Mouse (Mus musculus): ENCODE data around the gene Gtf3c2. TPM values are rescaled to one million over a fixed set of nuclear protein-coding genes. Genes with fewer than 3 reads are reported as not detected.

Gene Gtf3c2
- polyA plus RNA-seq, 1 experiment from 2014 or later, result 55.5 TPM

GRCm38 (mm10) chr5:31199893-31200292 is 19.9 kb upstream of the Gtf3c2 start:
- Histone ChIP-seq H3K4me2 (ENCODE audit: low read depth, low read length) (peak overlapping the region; percentile 84; the same call in 1 of the 2 replicates), H3K9ac (replicated peaks; ENCODE audit: low read depth, low read length) (no peak overlapping the region), H3K27ac (ENCODE audit: low read depth, low read length) (0 out of 2 replicates have a peak overlapping the region, but pooled peaks have one; percentile 28), H3K4me1 (ENCODE audit: control insufficient read depth, insufficient read depth, low read length) (peaks cover 18% of the 10 kb centered on the region; the same call in 1 of the 2 replicates), H3K9me3 (ENCODE audit: control insufficient read depth, low read length) (peaks cover 5% of the 10 kb centered on the region), H3K27me3 (ENCODE audit: control insufficient read depth, insufficient read depth, low read length) (no peaks in the 10 kb centered on the region), H3K36me3 (ENCODE audit: control insufficient read depth, insufficient read depth, low read length) (peaks cover 72% of the 10 kb centered on the region), H3K4me3 (ENCODE audit: low read depth, low read length) (peak overlapping the region; percentile 11; the same call in 1 of the 2 replicates)
- 82% methylated on average over 9 of the region's 9 CpGs for WGBS
- ATAC-seq (ENCODE audit: low read depth), result no peak

- 92% methylated on average over 19 of the region's 19 CpGs for WGBS
- no peak overlapping the region for H3K4me3 ChIP-seq (ENCODE audit: low read depth, low read length)
- no peaks in the 10 kb centered on the region for H3K27me3 ChIP-seq (ENCODE audit: control insufficient read depth, insufficient read depth, low read length)
Measured at GRCm38 (mm10) chr5:31199321-31199892, 19.5 kb upstream of the Gtf3c2 start.

GRCm38 (mm10) chr5:31198616-31199320 is 18.8 kb upstream of the Gtf3c2 start:
- peaks cover 5% of the 10 kb centered on the region for H3K9me3 ChIP-seq (ENCODE audit: control insufficient read depth, low read length)
- H3K4me2 ChIP-seq (ENCODE audit: low read depth, low read length), result no peak overlapping the region
- ATAC-seq (ENCODE audit: low read depth), result no peak
- H3K27ac ChIP-seq (ENCODE audit: low read depth, low read length), result no peak overlapping the region
- no peak overlapping the region for H3K9ac ChIP-seq (replicated peaks; ENCODE audit: low read depth, low read length)
- 87% methylated on average over 5 of the region's 5 CpGs for WGBS
- H3K27me3 ChIP-seq (ENCODE audit: control insufficient read depth, insufficient read depth, low read length), result no peaks in the 10 kb centered on the region
- H3K4me1 ChIP-seq (ENCODE audit: control insufficient read depth, insufficient read depth, low read length), result peaks cover 26% of the 10 kb centered on the region; the same call in 1 of the 2 replicates
- peaks cover 69% of the 10 kb centered on the region for H3K36me3 ChIP-seq (ENCODE audit: control insufficient read depth, insufficient read depth, low read length)
- no peak overlapping the region for H3K4me3 ChIP-seq (ENCODE audit: low read depth, low read length)

More at GRCm38 (mm10) chr5:31199321-31199892, 19.5 kb upstream of the Gtf3c2 start:
- H3K27ac ChIP-seq (ENCODE audit: low read depth, low read length), result no peak overlapping the region
- peaks cover 72% of the 10 kb centered on the region for H3K36me3 ChIP-seq (ENCODE audit: control insufficient read depth, insufficient read depth, low read length)
- no peak overlapping the region for H3K4me2 ChIP-seq (ENCODE audit: low read depth, low read length)
- peaks cover 5% of the 10 kb centered on the region for H3K9me3 ChIP-seq (ENCODE audit: control insufficient read depth, low read length)
- H3K4me1 ChIP-seq (ENCODE audit: control insufficient read depth, insufficient read depth, low read length), result peaks cover 20% of the 10 kb centered on the region; the same call in 1 of the 2 replicates
- ATAC-seq (ENCODE audit: low read depth), result no peak
- H3K9ac ChIP-seq (replicated peaks; ENCODE audit: low read depth, low read length), result no peak overlapping the region

- ATAC-seq (ENCODE audit: low read depth), result no peak
- H3K4me2 ChIP-seq (ENCODE audit: low read depth, low read length), result no peak overlapping the region
- no peak overlapping the region for H3K9ac ChIP-seq (replicated peaks; ENCODE audit: low read depth, low read length)
- H3K4me1 ChIP-seq (ENCODE audit: control insufficient read depth, insufficient read depth, low read length), result peaks cover 27% of the 10 kb centered on the region; the same call in 1 of the 2 replicates
- H3K27me3 ChIP-seq (ENCODE audit: control insufficient read depth, insufficient read depth, low read length), result no peaks in the 10 kb centered on the region
- no peak overlapping the region for H3K27ac ChIP-seq (ENCODE audit: low read depth, low read length)
- H3K9me3 ChIP-seq (ENCODE audit: control insufficient read depth, low read length), result peaks cover 5% of the 10 kb centered on the region
- WGBS, result 85% methylated on average over 9 of the region's 9 CpGs
- peaks cover 66% of the 10 kb centered on the region for H3K36me3 ChIP-seq (ENCODE audit: control insufficient read depth, insufficient read depth, low read length)
- H3K4me3 ChIP-seq (ENCODE audit: low read depth, low read length), result no peak overlapping the region
Measured at GRCm38 (mm10) chr5:31198170-31198569, 18.2 kb upstream of the Gtf3c2 start.

GRCm38 (mm10) chr5:31197072-31197471 is 17.1 kb upstream of the Gtf3c2 start:
- Histone ChIP-seq H3K4me3 (ENCODE audit: low read depth, low read length) (no peak overlapping the region), H3K9ac (replicated peaks; ENCODE audit: low read depth, low read length) (no peak overlapping the region), H3K36me3 (ENCODE audit: control insufficient read depth, insufficient read depth, low read length) (peaks cover 57% of the 10 kb centered on the region), H3K4me1 (ENCODE audit: control insufficient read depth, insufficient read depth, low read length) (peaks cover 23% of the 10 kb centered on the region), H3K9me3 (ENCODE audit: control insufficient read depth, low read length) (peaks cover 5% of the 10 kb centered on the region), H3K27me3 (ENCODE audit: control insufficient read depth, insufficient read depth, low read length) (no peaks in the 10 kb centered on the region), H3K4me2 (ENCODE audit: low read depth, low read length) (no peak overlapping the region), H3K27ac (ENCODE audit: low read depth, low read length) (no peak overlapping the region)
- 95% methylated on average over 12 of the region's 12 CpGs for WGBS
- ATAC-seq (ENCODE audit: low read depth), result no peak

- peaks cover 29% of the 10 kb centered on the region for H3K4me1 ChIP-seq (ENCODE audit: control insufficient read depth, insufficient read depth, low read length)
- 92% methylated on average over 10 of the region's 10 CpGs for WGBS
- peaks cover 57% of the 10 kb centered on the region for H3K36me3 ChIP-seq (ENCODE audit: control insufficient read depth, insufficient read depth, low read length)
Measured at GRCm38 (mm10) chr5:31196207-31196606, 16.3 kb upstream of the Gtf3c2 start.

GRCm38 (mm10) chr5:31195671-31196070 is 15.7 kb upstream of the Gtf3c2 start:
- Histone ChIP-seq H3K36me3 (ENCODE audit: control insufficient read depth, insufficient read depth, low read length) (peaks cover 58% of the 10 kb centered on the region), H3K27me3 (ENCODE audit: control insufficient read depth, insufficient read depth, low read length) (no peaks in the 10 kb centered on the region)
- WGBS, result 94% methylated on average over 4 of the region's 4 CpGs

More at GRCm38 (mm10) chr5:31196207-31196606, 16.3 kb upstream of the Gtf3c2 start:
- no peak overlapping the region for H3K27ac ChIP-seq (ENCODE audit: low read depth, low read length)
- peaks cover 5% of the 10 kb centered on the region for H3K9me3 ChIP-seq (ENCODE audit: control insufficient read depth, low read length)
- H3K27me3 ChIP-seq (ENCODE audit: control insufficient read depth, insufficient read depth, low read length), result no peaks in the 10 kb centered on the region
- no peak overlapping the region for H3K4me2 ChIP-seq (ENCODE audit: low read depth, low read length)
- ATAC-seq (ENCODE audit: low read depth), result no peak
- no peak overlapping the region for H3K9ac ChIP-seq (replicated peaks; ENCODE audit: low read depth, low read length)
- H3K4me3 ChIP-seq (ENCODE audit: low read depth, low read length), result no peak overlapping the region

GRCm38 (mm10) chr5:31194486-31195485 is 14.8 kb upstream of the Gtf3c2 start:
- peak overlapping the region; percentile 72; the same call in 1 of the 2 replicates for H3K4me3 ChIP-seq (ENCODE audit: low read depth, low read length)
- H3K4me1 ChIP-seq (ENCODE audit: control insufficient read depth, insufficient read depth, low read length), result peaks cover 17% of the 10 kb centered on the region
- no peak overlapping the region for H3K27ac ChIP-seq (ENCODE audit: low read depth, low read length)
- peak overlapping the region; percentile 95; the same call in 1 of the 2 replicates for H3K4me2 ChIP-seq (ENCODE audit: low read depth, low read length)
- H3K9ac ChIP-seq (replicated peaks; ENCODE audit: low read depth, low read length), result no peak overlapping the region
- H3K36me3 ChIP-seq (ENCODE audit: control insufficient read depth, insufficient read depth, low read length), result peaks cover 59% of the 10 kb centered on the region
- no peaks in the 10 kb centered on the region for H3K27me3 ChIP-seq (ENCODE audit: control insufficient read depth, insufficient read depth, low read length)
- WGBS, result 94% methylated on average over 16 of the region's 16 CpGs
- no peak for ATAC-seq (ENCODE audit: low read depth)
- no peaks in the 10 kb centered on the region for H3K9me3 ChIP-seq (ENCODE audit: control insufficient read depth, low read length)

More at GRCm38 (mm10) chr5:31195671-31196070, 15.7 kb upstream of the Gtf3c2 start:
- no peak overlapping the region for H3K4me3 ChIP-seq (ENCODE audit: low read depth, low read length)
- no peak overlapping the region for H3K4me2 ChIP-seq (ENCODE audit: low read depth, low read length)
- no peak overlapping the region for H3K9ac ChIP-seq (replicated peaks; ENCODE audit: low read depth, low read length)
- ATAC-seq (ENCODE audit: low read depth), result no peak
- peaks cover 25% of the 10 kb centered on the region for H3K4me1 ChIP-seq (ENCODE audit: control insufficient read depth, insufficient read depth, low read length)
- no peak overlapping the region for H3K27ac ChIP-seq (ENCODE audit: low read depth, low read length)
- peaks cover 5% of the 10 kb centered on the region for H3K9me3 ChIP-seq (ENCODE audit: control insufficient read depth, low read length)

Measured in neural tube, embryonic 14.5 days (tissue).